Mouse (Mus musculus): ENCODE results near the gene Gpc6. TPM values are rescaled to one million over a fixed set of nuclear protein-coding genes. Genes with fewer than 3 reads are reported as not detected.
A peak's percentile ranks its signal among the peaks of the same experiment; 100 is the strongest.

Gpc6 gene
- 10 to 100 TPM in 2 of 4 experiments, 1 to 10 TPM in 2; 7.7 to 10.5 (median 9.2) TPM for total RNA-seq (2022)

GRCm38 (mm10) chr14:116924876-116925601 is at the start of gene Gpc6:
TSS of gene Gpc6 (plus strand) at chr14:116925315.
- DNase-seq (ENCODE audit: low spot score), result peak; percentile 73

- no peak for DNase-seq (ENCODE audit: low spot score)
Observed at GRCm38 (mm10) chr14:116882480-116883044, 42.6 kb upstream of the Gpc6 start.

DNA sequence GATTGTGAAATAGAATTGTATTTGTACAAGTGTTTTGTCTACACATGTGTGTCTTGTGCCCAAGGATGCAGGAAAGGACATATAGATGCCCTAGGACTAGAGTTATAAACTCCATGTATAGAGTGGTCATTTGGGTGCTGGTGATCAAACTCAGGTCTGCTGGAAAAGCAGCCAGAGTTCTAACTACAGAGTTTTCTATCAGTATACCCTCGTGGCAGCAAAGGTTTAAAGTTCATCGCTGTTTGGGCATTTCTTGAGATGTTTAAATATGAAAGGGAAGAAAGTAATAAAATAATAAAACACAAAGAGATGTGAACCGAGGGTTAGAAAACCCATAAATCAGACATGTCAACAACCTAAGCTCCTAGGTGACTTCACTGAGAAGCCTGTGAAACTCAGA is 30.8 kb upstream of the Gpc6 start:
- no peak for DNase-seq (ENCODE audit: low spot score)

DNA sequence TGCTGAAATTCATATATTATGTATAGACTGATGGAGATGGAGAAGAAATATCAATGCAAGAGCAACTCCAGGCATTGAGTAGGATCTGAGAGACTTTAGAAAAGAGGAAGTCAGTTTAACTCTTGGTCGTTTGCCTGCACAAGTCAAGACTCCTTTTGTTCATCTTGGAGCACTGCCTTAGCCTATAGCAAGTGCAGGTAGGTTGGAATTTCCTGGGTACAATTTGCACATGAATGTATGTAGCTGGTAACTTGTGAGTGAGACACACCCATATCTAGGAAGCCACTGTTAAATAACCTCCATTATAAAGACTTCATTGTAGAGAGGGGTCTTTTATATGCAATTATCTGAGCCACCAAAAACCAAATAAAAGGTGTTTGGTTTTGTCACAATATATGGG is 27.1 kb upstream of the Gpc6 start:
- DNase-seq (ENCODE audit: low spot score), result no peak

- DNase-seq (ENCODE audit: low spot score), result no peak
Observed at GRCm38 (mm10) chr14:116911768-116912167, 13.3 kb upstream of the Gpc6 start.

DNA sequence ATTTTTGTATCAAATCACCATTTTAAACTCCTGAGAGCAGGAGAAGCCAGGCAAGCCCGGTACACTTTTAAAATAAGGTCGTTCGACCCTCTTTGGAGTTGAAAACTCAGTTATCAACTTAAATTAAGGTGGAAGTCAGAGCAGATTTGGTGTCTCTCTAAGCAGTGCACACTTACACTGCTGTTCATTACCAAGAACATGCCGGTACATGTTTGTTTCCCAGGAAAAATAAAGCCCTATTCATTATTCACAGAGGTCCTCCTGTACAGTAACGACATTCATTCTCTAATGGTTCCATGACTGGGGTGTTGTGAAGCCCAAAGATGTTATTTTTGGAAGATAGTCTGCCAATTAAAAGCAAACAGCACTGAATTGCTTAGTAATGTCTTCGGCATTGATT is 8.2 kb upstream of the Gpc6 start:
- DNase-seq (ENCODE audit: low spot score), result no peak

DNA sequence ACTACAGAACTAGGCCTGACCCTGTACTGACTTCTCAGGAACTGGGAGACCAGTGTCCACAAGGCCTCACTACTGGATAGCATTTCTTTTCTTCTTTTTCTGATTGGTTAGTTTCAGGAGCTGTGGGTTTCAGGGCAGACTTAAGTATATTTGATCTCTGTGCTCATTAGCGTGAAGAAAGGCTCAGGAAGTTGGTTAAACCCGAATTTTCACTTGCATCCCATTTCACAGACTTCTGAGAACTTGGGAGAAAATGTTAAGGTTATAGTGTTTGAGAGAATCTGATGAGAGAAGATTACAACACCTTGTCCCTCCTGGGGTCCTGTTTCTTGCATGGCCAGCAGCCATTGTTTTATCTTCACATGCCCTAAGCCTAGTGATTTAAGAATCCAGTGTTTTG is 849 bp upstream of the Gpc6 start:
- no peak for DNase-seq (ENCODE audit: low spot score)

DNA sequence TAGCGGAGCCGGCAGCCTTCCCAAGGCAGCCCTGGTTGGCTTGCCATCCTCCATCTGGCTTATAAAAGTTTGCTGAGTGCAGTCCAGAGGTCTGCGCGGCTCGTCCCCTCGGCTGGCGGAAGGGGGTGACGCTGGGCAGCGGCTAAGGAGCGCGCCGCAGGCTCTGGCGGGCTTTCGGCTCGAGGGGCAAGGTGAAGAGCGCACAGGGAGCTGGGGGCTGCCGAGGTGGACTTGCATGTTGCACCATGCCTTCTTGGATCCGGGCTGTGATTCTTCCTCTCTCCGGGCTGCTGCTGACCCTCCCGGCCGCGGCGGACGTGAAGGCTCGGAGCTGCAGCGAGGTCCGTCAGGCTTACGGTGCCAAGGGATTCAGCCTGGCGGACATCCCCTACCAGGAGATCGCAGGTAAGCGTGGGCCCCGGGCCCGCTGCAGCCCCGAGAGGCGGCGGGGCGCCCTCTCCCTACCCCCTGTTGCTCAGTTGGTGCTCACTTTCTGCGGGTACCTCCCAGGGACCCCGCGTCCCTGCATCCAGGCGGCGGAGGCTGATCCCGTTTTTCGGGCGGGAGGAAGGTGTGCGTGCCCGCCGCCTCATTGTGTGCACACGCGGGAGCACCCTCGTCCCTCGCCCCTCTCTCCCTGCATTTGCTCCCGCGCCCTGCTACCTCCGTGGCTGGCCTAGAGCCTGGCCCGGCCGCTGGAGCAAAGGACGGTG is 732 bp downstream of the Gpc6 start:
- DNase-seq (ENCODE audit: low spot score), result peak; percentile 13

GRCm38 (mm10) chr14:116926404-116927171 is 1.5 kb downstream of the Gpc6 start:
- peak; percentile 42 for DNase-seq (ENCODE audit: low spot score)

- no peak for DNase-seq (ENCODE audit: low spot score)
Observed at GRCm38 (mm10) chr14:116927341-116928315, 2.5 kb downstream of the Gpc6 start.

GRCm38 (mm10) chr14:116928395-116928794 is 3.3 kb downstream of the Gpc6 start:
- no peak for DNase-seq (ENCODE audit: low spot score)

DNA sequence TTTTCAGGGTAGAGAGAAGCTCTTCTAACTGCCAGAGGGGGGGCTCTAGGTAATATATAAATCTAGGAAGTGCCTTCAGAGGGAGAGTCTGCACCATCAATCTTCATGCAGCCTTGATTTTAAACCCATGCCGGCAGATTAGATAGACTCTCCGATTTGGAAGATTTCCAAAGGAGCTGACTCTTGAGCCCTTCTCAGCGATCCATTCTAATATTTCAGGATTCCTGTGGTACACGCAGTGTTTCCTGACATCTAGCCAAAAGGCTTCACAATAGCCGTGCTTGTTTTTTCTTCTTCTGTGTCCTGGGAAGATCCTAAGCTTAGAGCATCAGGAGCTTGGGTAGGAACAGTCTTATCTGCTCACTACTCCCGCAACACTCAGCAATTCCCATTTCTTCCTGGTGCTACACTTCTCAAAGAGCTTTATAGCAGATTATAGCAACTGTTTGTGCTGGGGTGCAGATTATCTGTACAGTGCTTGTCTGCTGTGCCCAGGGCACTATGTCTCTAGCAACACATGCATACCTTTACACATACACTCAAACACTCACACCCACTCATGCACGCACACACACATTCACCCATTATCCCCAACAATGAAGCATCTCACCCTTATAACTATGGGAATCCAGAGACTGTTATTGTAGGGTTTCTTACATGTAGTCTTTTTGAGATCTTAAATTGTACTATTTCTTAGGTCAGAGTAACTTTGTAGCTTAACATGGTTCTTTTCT is 3.8 kb downstream of the Gpc6 start:
- DNase-seq (ENCODE audit: low spot score), result no peak

DNA sequence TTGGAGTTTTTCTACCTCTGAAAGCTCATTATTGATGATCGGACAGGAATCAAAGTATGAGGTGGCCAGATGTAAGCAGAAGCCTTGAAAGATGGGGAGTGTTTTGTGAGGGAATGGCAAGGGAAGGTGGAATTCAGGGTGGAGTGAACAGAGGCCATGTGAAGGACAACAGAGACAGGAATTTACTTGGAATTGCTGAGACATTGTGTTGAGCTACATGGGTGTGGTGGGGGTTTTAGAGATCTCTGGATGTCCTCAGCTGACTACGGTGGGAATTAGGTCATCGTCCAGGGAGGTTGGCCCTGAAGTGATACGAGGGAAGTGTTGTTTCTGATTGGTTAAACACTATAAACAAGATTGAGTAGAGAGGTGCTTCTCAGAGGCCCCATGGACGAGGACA is 8.7 kb downstream of the Gpc6 start:
- DNase-seq (ENCODE audit: low spot score), result no peak

DNA sequence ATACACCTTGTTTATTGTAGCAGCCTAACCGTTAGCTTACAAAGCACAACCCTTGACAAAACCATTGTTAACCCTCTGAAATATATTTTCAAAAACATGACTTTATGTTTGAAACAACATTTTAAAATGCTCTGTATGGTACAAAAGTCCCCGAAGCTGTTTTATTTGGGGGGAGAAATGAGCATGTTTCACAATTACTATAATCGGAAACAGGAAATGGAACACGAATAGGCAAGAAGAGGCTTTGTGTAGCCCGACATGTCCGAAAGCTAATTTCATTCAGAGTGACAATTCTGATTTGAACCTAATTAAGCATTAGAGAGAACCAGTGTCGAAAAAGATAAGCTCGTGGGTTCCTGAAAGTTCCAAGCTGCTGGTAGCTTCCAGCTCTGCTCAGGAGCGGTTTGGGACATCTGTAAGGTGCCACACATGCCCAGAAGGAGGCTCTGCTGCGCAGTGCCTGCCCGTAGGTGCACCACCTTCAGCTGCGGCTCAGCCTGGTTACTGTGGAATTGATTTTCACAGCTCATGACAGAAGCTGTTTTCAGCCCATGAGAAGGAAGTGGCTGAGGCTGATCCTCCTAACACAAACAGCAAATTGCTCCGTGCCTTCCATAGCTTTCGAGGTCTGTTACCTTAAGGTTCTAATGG is 12.9 kb downstream of the Gpc6 start:
- DNase-seq (ENCODE audit: low spot score), result no peak

DNA sequence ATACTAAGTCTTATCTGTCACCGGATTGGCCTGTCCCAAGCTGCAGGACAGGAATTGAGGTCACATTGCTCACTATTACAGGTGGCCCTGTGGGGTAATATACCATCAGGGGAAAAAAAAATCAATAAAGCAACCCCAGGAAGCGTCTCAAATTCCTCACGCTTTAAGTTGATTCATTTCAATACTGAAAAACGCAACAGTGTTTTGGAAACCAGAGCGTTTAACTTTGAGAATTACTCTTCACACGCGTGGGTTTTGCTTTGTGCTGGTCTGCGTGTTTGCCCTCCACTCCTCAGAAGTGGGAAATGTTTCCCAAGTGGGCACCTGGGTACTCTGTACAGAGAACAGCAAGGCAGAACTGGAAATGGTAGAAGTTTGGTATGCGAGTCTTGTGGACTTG is 13.6 kb downstream of the Gpc6 start:
- no peak for DNase-seq (ENCODE audit: low spot score)

DNA sequence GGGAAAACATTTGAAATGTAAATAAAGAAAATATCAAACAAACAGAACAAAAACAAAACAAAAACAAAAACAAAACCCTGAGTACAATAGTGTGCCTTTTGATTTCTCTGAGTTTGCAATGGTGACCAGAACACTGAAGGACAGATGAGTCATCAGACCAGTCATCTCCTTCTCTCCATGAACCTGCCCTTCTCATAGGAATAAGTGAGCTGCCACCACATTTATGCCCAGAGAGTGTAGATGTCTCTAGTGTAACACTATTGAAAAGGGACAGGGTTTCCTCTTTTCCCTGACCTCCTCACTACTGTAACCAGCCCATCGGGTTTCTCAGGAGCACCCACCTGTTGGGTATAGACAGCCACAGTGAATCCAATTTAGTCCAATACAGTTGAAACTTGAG is 14.4 kb downstream of the Gpc6 start:
- DNase-seq (ENCODE audit: low spot score), result no peak

DNA sequence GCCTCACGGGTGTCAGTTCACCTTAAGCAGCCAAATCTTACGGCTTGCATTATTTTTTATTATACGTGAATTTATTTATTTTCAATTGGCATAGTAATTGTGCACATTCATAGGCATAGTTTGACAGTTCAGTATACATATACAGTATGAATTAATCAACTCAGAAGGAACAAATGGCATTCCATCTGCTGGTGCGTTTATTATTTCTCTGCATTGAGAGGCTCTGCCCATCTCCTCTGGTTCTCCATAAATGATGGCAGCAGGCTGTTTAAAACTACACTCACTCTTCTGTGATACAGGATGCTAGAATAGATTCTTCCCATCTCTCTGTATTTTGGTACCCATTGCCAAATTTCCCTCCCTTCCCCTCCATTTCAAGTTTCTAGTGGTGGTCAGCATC is 16.7 kb downstream of the Gpc6 start:
- no peak for DNase-seq (ENCODE audit: low spot score)

GRCm38 (mm10) chr14:116943751-116944150 is 18.6 kb downstream of the Gpc6 start:
- peak; percentile 13 for DNase-seq (ENCODE audit: low spot score)

GRCm38 (mm10) chr14:116945975-116946374 is 20.9 kb downstream of the Gpc6 start:
- no peak for DNase-seq (ENCODE audit: low spot score)

DNA sequence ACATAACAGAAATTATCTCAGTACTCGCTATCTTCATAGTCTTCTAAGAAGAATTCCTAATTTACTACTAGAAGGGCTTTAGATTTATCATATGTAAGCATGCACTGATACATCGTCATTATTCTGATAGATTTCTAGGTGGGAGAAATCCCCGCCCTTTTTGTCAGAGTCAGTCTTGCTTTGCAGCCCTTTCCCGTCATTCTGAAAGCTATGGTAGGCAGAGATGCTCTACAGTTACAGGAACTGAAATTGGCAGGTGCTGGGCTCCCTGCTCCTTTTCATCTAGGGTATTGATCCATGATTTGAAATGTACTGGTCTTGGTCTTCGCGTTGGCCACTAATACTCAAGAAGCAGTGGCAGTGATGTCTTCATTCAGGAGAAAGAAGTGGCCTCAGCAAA is 22.3 kb downstream of the Gpc6 start:
- no peak for DNase-seq (ENCODE audit: low spot score)

All from heart, adult 8-10 months (tissue).